Mouse (Mus musculus): ENCODE data around the gene Gm9195.
A peak's percentile ranks its signal among the peaks of the same experiment; 100 is the strongest.

Gene Gm9195

GRCm38 (mm10) chr14:72440929-72441328 is 50.7 kb downstream of the Gm9195 start:
- no peak for DNase-seq

GRCm38 (mm10) chr14:72440436-72440835 is 51.2 kb downstream of the Gm9195 start:
- no peak for DNase-seq

- peak; percentile 21 to 37 for DNase-seq
These were observed 52.7 kb downstream of the Gm9195 start for GRCm38 (mm10) chr14:72438976-72439375.

- peak; percentile 89 to 90 for DNase-seq
These were observed 101.9 kb downstream of the Gm9195 start for GRCm38 (mm10) chr14:72389696-72390095.

- DNase-seq: no peak
These were observed 102.3 kb downstream of the Gm9195 start for GRCm38 (mm10) chr14:72389288-72389687.

- peak; percentile 68 to 85 for DNase-seq
These were observed 114.4 kb downstream of the Gm9195 start for GRCm38 (mm10) chr14:72377224-72377623.
